Mouse (Mus musculus) stomach, embryonic 15.5 days (tissue): ENCODE measurements around the gene Irf2bp1. TPM values are rescaled to one million over a fixed set of nuclear protein-coding genes. Genes with fewer than 3 reads are reported as not detected.

Source experiments
- ATAC-seq: fragments of 200-750 bp; cut with Nextera tagmentation; 2 replicates; pipeline ENCODE4 v1.8.0; 2017; ENCODE audit warnings: low read depth, moderate number of reproducible peaks, moderate TSS enrichment; ENCODE audit not compliant: insufficient read depth, low FRiP score
- H3K27ac ChIP-seq: fragments of 300-500 bp; sonication (generic); 2 replicates; pipeline ENCODE4 v1.5.1; 2015; ENCODE audit warnings: mild to moderate bottlenecking, inconsistent platforms
- H3K27me3 ChIP-seq: fragments of 300-500 bp; sonication (generic); replicated peaks from 2 replicates; pipeline ENCODE4 v1.6.1; 2015; ENCODE audit warnings: inconsistent platforms
- H3K36me3 ChIP-seq: fragments of 300-500 bp; sonication (generic); 2 replicates; pipeline ENCODE4 v1.6.1; 2015; ENCODE audit warnings: inconsistent platforms
- H3K4me1 ChIP-seq: fragments of 300-500 bp; sonication (generic); 2 replicates; pipeline ENCODE4 v1.6.1; 2015; ENCODE audit warnings: inconsistent platforms
- H3K4me2 ChIP-seq: fragments of 300-500 bp; sonication (generic); 2 replicates; pipeline ENCODE4 v1.6.1; 2015; ENCODE audit warnings: mild to moderate bottlenecking, inconsistent platforms
- H3K4me3 ChIP-seq: fragments of 300-500 bp; sonication (generic); replicated peaks from 2 replicates; pipeline ENCODE4 v1.5.1; 2015; ENCODE audit warnings: inconsistent platforms
- H3K9ac ChIP-seq: fragments of 300-500 bp; sonication (generic); 2 replicates; pipeline ENCODE4 v1.6.1; 2015; ENCODE audit warnings: inconsistent platforms
- H3K9me3 ChIP-seq: fragments of 300-500 bp; sonication (generic); 2 replicates; pipeline ENCODE4 v1.6.1; 2016; ENCODE audit warnings: inconsistent platforms
- WGBS: fragments of 180-500 bp; shearing (Covaris S2); methylation state at CpG from one replicate; pipeline ENCODE4 v1.1.7; 2015; 5-methylcytosine and 5-hydroxymethylcytosine counted together
- polyA plus RNA-seq: library from polyadenylated mRNA; unstranded; fragments of >200 nt; fragmentation: Nextera tagmentation; extraction: Ambion mirVana; gene quantifications from 2 replicates; pipeline ENCODE4 v1.2.1, GENCODE M21; 2015

The Irf2bp1 gene
- polyA plus RNA-seq = 23.5 and 28.0 TPM in 2 replicates

DNA sequence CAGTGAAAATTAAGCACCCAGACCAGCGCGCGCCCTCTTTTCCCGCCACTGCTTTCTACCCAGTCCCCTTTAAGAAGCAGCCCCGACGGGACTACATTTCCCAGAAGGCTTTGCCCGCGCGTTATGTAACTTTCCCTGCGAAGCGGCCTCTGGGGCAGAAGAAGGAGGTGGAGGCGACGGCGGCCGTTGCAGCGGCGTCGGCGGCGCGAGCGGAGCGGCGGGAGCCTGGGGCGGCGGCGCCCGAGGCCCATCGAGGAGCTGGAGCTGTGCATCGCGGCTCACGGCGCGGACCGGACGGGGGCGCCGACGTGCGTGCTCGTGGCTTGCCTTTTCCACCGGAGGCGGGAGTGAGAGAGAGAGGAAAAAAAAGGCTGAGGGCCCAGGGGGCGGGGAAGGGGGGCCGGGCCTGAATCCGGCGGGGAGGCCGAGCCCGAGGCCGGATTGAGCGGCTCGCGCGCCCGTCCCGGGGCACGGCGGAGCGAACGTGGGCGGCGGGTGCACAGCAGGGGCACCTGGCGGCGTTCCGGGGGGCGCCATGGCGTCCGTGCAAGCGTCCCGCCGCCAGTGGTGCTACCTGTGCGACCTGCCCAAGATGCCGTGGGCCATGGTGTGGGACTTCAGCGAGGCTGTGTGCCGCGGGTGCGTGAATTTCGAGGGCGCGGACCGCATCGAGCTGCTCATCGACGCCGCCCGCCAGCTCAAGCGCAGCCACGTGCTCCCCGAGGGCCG lies at the start of gene Irf2bp1:
Irf2bp1 (plus strand) TSS at position 143 of the 729 bp plus-strand sequence.
- ATAC-seq = peak; percentile 30; the same call in 1 of the 2 replicates
- under 1% methylated on average over 83 of the region's 90 CpGs for WGBS
- peaks cover 57% of the 10 kb centered on the region for H3K4me1 ChIP-seq
- H3K9me3 ChIP-seq = no peaks in the 10 kb centered on the region
- H3K4me3 ChIP-seq = peak within 1 kb of the TSS; percentile 86
- peak within 1 kb of the TSS; percentile 95 for H3K4me2 ChIP-seq
- H3K27ac ChIP-seq = peak within 1 kb of the TSS; percentile 98
- no peaks in the 10 kb centered on the region for H3K27me3 ChIP-seq
- peak within 1 kb of the TSS; percentile 84 for H3K9ac ChIP-seq
- H3K36me3 ChIP-seq = peaks cover 15% of the 10 kb centered on the region

DNA sequence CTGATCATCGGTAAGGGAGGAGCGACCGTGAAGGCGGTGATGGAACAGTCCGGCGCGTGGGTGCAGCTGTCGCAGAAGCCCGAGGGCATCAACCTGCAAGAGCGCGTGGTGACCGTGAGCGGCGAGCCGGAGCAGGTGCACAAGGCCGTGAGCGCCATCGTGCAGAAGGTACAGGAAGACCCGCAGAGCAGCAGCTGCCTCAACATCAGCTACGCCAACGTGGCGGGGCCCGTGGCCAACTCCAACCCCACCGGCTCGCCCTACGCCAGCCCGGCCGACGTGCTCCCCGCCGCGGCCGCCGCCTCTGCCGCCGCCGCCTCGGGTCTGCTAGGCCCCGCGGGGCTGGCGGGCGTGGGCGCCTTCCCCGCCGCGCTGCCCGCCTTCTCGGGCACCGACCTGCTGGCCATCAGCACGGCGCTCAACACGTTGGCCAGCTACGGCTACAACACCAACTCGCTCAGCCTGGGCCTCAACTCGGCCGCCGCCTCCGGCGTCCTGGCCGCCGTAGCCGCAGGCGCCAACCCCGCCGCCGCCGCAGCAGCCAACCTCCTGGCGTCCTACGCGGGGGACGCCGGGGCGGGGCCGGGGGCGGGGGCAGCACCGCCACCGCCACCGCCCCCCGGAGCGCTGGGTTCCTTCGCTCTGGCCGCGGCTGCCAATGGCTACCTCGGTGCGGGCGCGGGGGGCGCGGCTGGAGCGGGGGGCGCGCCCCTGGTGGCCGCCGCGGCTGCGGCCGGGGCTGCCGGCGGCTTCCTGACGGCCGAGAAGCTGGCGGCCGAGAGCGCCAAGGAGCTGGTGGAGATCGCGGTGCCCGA lies 46.1 kb upstream of the Irf2bp1 start:
- Histone ChIP-seq H3K4me3 (peak overlapping the region; percentile 67), H3K9ac (peak overlapping the region; percentile 44; the same call in 1 of the 2 replicates), H3K27ac (no peak overlapping the region), H3K4me2 (peak overlapping the region; percentile 99), H3K9me3 (no peaks in the 10 kb centered on the region), H3K4me1 (peaks cover 18% of the 10 kb centered on the region), H3K27me3 (peaks cover 53% of the 10 kb centered on the region), H3K36me3 (no peaks in the 10 kb centered on the region)
- ATAC-seq = peak; percentile 83
- under 1% methylated on average over 75 of the region's 107 CpGs for WGBS

DNA sequence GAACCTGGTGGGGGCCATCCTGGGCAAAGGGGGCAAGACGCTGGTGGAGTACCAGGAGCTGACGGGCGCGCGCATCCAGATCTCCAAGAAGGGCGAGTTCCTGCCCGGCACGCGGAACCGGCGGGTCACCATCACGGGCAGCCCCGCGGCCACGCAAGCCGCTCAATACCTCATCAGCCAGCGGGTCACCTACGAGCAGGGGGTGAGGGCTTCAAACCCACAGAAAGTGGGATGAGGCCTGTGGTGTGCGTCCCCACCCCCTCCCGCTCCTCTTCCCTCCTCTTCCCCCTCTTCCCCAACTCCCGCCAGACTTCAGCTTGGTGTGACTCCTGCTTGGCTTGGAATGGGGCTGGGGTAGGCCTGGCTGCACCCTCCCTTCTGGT lies 45.5 kb upstream of the Irf2bp1 start:
- Histone ChIP-seq H3K9me3 (no peaks in the 10 kb centered on the region), H3K36me3 (no peaks in the 10 kb centered on the region), H3K4me2 (peak overlapping the region; percentile 99), H3K4me3 (peak overlapping the region; percentile 67), H3K27ac (no peak overlapping the region), H3K27me3 (peaks cover 58% of the 10 kb centered on the region), H3K9ac (peak overlapping the region; percentile 44; the same call in 1 of the 2 replicates), H3K4me1 (peaks cover 21% of the 10 kb centered on the region)
- WGBS = 3% methylated on average over 20 of the region's 21 CpGs
- ATAC-seq = no peak

GRCm38 (mm10) chr7:18959446-18959845 lies 44.4 kb upstream of the Irf2bp1 start:
- ATAC-seq = no peak
- no peak overlapping the region for H3K9ac ChIP-seq
- H3K4me3 ChIP-seq = no peak overlapping the region
- peaks cover 24% of the 10 kb centered on the region for H3K4me1 ChIP-seq
- 58% methylated on average over 8 of the region's 8 CpGs for WGBS
- no peak overlapping the region for H3K27ac ChIP-seq
- H3K36me3 ChIP-seq = no peaks in the 10 kb centered on the region
- peaks cover 69% of the 10 kb centered on the region for H3K27me3 ChIP-seq
- no peaks in the 10 kb centered on the region for H3K9me3 ChIP-seq
- no peak overlapping the region for H3K4me2 ChIP-seq

GRCm38 (mm10) chr7:18962171-18962792 lies 41.6 kb upstream of the Irf2bp1 start:
- no peaks in the 10 kb centered on the region for H3K9me3 ChIP-seq
- 3% methylated on average over 17 of the region's 17 CpGs for WGBS
- H3K27ac ChIP-seq = no peak overlapping the region
- H3K4me2 ChIP-seq = peak overlapping the region; percentile 43
- no peak for ATAC-seq
- H3K27me3 ChIP-seq = peaks cover 74% of the 10 kb centered on the region
- H3K36me3 ChIP-seq = no peaks in the 10 kb centered on the region
- H3K9ac ChIP-seq = no peak overlapping the region
- H3K4me3 ChIP-seq = peak overlapping the region; percentile 8; the same call in 1 of the 2 replicates
- H3K4me1 ChIP-seq = peaks cover 23% of the 10 kb centered on the region

GRCm38 (mm10) chr7:18962795-18963194 lies 41.0 kb upstream of the Irf2bp1 start:
- H3K27me3 ChIP-seq = peaks cover 72% of the 10 kb centered on the region
- peak overlapping the region; percentile 43 for H3K4me2 ChIP-seq
- peak overlapping the region; percentile 8; the same call in 1 of the 2 replicates for H3K4me3 ChIP-seq
- H3K27ac ChIP-seq = no peak overlapping the region
- 1% methylated on average over 20 of the region's 20 CpGs for WGBS
- no peaks in the 10 kb centered on the region for H3K36me3 ChIP-seq
- H3K4me1 ChIP-seq = peaks cover 19% of the 10 kb centered on the region
- no peak overlapping the region for H3K9ac ChIP-seq
- no peaks in the 10 kb centered on the region for H3K9me3 ChIP-seq
- ATAC-seq = no peak

- WGBS = 1% methylated on average over 19 of the region's 19 CpGs
- Histone ChIP-seq H3K36me3 (no peaks in the 10 kb centered on the region), H3K4me1 (peaks cover 15% of the 10 kb centered on the region; the same call in 1 of the 2 replicates), H3K9me3 (no peaks in the 10 kb centered on the region), H3K4me3 (no peak overlapping the region), H3K27me3 (peaks cover 67% of the 10 kb centered on the region), H3K27ac (no peak overlapping the region), H3K9ac (no peak overlapping the region), H3K4me2 (no peak overlapping the region; the same call in 1 of the 2 replicates)
- no peak for ATAC-seq
Measured at GRCm38 (mm10) chr7:18963294-18963843, 40.5 kb upstream of the Irf2bp1 start.

DNA sequence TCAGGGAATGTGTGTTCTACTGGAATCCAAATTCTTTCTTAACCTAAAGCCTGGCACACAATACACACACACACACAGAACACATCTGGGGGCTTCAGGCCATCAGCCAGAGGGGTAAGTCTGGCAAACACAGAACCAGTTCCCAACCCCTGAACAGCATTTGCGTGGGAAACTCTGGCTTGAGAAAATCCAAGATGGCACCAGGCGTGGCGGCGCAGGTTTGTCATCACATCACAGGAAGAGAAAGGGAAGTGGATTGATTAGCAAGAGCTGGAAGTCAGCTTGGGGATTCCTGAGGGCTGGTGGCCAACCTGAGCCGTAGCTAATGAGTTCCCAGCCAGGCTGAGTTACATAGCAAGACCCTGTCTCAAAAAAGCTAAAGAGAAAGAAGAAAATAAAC lies 38.5 kb upstream of the Irf2bp1 start:
- Histone ChIP-seq H3K9me3 (no peaks in the 10 kb centered on the region), H3K36me3 (no peaks in the 10 kb centered on the region), H3K9ac (no peak overlapping the region), H3K27me3 (peaks cover 50% of the 10 kb centered on the region), H3K4me1 (peaks cover 11% of the 10 kb centered on the region; the same call in 1 of the 2 replicates), H3K27ac (no peak overlapping the region), H3K4me2 (no peak overlapping the region), H3K4me3 (no peak overlapping the region)
- ATAC-seq = no peak
- 75% methylated on average over 5 of the region's 5 CpGs for WGBS

- Histone ChIP-seq H3K4me1 (peaks cover 7% of the 10 kb centered on the region; the same call in 1 of the 2 replicates), H3K27me3 (peaks cover 28% of the 10 kb centered on the region), H3K27ac (no peak overlapping the region), H3K9ac (no peak overlapping the region), H3K4me2 (no peak overlapping the region), H3K4me3 (no peak overlapping the region), H3K9me3 (no peaks in the 10 kb centered on the region), H3K36me3 (no peaks in the 10 kb centered on the region)
- 11% methylated on average over 8 of the region's 8 CpGs for WGBS
- no peak; the same call in 1 of the 2 replicates for ATAC-seq
Measured at GRCm38 (mm10) chr7:18967603-18968002, 36.2 kb upstream of the Irf2bp1 start.

- Histone ChIP-seq H3K9ac (no peak overlapping the region), H3K4me2 (no peak overlapping the region), H3K36me3 (no peaks in the 10 kb centered on the region), H3K4me1 (no peaks in the 10 kb centered on the region), H3K27ac (no peak overlapping the region), H3K9me3 (no peaks in the 10 kb centered on the region), H3K4me3 (no peak overlapping the region), H3K27me3 (0 out of 2 replicates have a peak, but pooled peaks cover 4% of the 10 kb centered on the region)
- ATAC-seq = no peak
- 84% methylated on average over 3 of the region's 3 CpGs for WGBS
Measured at GRCm38 (mm10) chr7:18970956-18971355, 32.9 kb upstream of the Irf2bp1 start.

DNA sequence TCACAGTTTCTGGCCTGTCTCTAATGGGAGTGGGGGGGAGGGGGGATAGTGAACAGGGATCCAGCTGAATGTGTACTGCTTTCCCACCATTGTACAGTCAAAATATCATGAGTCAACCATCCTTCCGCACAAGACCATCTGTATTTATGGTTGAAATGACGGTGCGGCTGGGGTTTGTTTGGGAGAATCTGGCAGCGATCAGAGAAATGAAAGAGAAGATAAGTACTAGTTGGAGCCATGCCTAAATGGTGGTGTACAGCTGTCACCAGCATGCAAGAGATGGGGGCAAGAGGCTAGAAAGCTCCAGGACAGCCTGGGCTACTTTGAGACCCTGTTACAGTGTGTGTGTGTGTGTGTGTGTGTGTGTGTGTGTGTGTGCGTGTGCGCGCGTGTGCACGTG lies 25.5 kb upstream of the Irf2bp1 start:
- no peaks in the 10 kb centered on the region for H3K36me3 ChIP-seq
- WGBS = 64% methylated on average over 9 of the region's 9 CpGs
- H3K4me1 ChIP-seq = no peaks in the 10 kb centered on the region
- no peaks in the 10 kb centered on the region for H3K9me3 ChIP-seq
- ATAC-seq = no peak
- H3K27ac ChIP-seq = no peak overlapping the region
- no peak overlapping the region for H3K9ac ChIP-seq
- no peak overlapping the region for H3K4me2 ChIP-seq
- H3K4me3 ChIP-seq = no peak overlapping the region
- 0 out of 2 replicates have a peak, but pooled peaks cover 4% of the 10 kb centered on the region for H3K27me3 ChIP-seq
